Mouse (Mus musculus) kidney, embryonic 14.5 days (tissue): ENCODE results near the gene Rae1. TPM values are rescaled to one million over a fixed set of nuclear protein-coding genes. Genes with fewer than 3 reads are reported as not detected.
A peak's percentile ranks its signal among the peaks of the same experiment; 100 is the strongest.

ENCODE experiments used
- ATAC-seq: fragments of 200-750 bp; cut with Nextera tagmentation; 2 replicates; pipeline ENCODE4 v1.8.0; 2017; ENCODE audit warnings: moderate number of reproducible peaks, mild to moderate bottlenecking, moderate TSS enrichment, moderate library complexity; ENCODE audit not compliant: low FRiP score, low TSS enrichment
- H3K27ac ChIP-seq: fragments of 300-500 bp; sonication (generic); 2 replicates; pipeline ENCODE4 v1.5.1; 2014; ENCODE audit warnings: low read depth, mild to moderate bottlenecking, low read length, moderate library complexity, mixed read lengths
- H3K27me3 ChIP-seq: fragments of 300-500 bp; sonication (generic); 2 replicates; pipeline ENCODE4 v1.6.1; 2014; ENCODE audit warnings: mild to moderate bottlenecking, low read length; ENCODE audit not compliant: control insufficient read depth, insufficient read depth
- H3K36me3 ChIP-seq: fragments of 300-500 bp; sonication (generic); 2 replicates; pipeline ENCODE4 v1.6.1; 2014; ENCODE audit warnings: low read length, mixed read lengths; ENCODE audit not compliant: control insufficient read depth, insufficient read depth
- H3K4me1 ChIP-seq: fragments of 300-500 bp; sonication (generic); 2 replicates; pipeline ENCODE4 v1.6.1; 2014; ENCODE audit warnings: low read length, mixed read lengths; ENCODE audit not compliant: control insufficient read depth, insufficient read depth
- H3K4me2 ChIP-seq: fragments of 300-500 bp; sonication (generic); replicated peaks from 2 replicates; pipeline ENCODE4 v1.6.1; 2014; ENCODE audit warnings: low read depth, mild to moderate bottlenecking, low read length
- H3K4me3 ChIP-seq: fragments of 300-500 bp; sonication (generic); 2 replicates; pipeline ENCODE4 v1.5.1; 2014; ENCODE audit warnings: mild to moderate bottlenecking, low read length
- H3K9ac ChIP-seq: fragments of 300-500 bp; sonication (generic); 2 replicates; pipeline ENCODE4 v1.6.1; 2014; ENCODE audit warnings: low read depth, mild to moderate bottlenecking, low read length, moderate library complexity
- H3K9me3 ChIP-seq: fragments of 300-500 bp; sonication (generic); 2 replicates; pipeline ENCODE4 v1.6.1; 2016; ENCODE audit warnings: low read length; ENCODE audit not compliant: control insufficient read depth
- WGBS: fragments of 180-500 bp; shearing (Covaris S2); extraction: QIAGEN DNeasy Blood & Tissue Kit; methylation state at CpG from one replicate; pipeline ENCODE4 v1.1.7; 2014; 5-methylcytosine and 5-hydroxymethylcytosine counted together
- polyA plus RNA-seq: library from polyadenylated mRNA; unstranded; fragments of >200 nt; fragmentation: Nextera tagmentation; extraction: Ambion mirVana; gene quantifications from 2 replicates; pipeline ENCODE4 v1.2.1, GENCODE M21; 2014

Gene Rae1
- polyA plus RNA-seq, 1 experiment from 2014 or later: 155 TPM

GRCm38 (mm10) chr2:173003737-173004136, 3.8 kb downstream of the Rae1 start:
- Histone ChIP-seq H3K4me3 (no peak overlapping the region), H3K9me3 (no peaks in the 10 kb centered on the region), H3K27ac (no peak overlapping the region), H3K9ac (no peak overlapping the region), H3K4me1 (peaks cover 13% of the 10 kb centered on the region), H3K27me3 (no peaks in the 10 kb centered on the region), H3K4me2 (no peak overlapping the region), H3K36me3 (peaks cover 59% of the 10 kb centered on the region)
- no peak for ATAC-seq
- 93% methylated on average over 8 of the region's 8 CpGs for WGBS

DNA sequence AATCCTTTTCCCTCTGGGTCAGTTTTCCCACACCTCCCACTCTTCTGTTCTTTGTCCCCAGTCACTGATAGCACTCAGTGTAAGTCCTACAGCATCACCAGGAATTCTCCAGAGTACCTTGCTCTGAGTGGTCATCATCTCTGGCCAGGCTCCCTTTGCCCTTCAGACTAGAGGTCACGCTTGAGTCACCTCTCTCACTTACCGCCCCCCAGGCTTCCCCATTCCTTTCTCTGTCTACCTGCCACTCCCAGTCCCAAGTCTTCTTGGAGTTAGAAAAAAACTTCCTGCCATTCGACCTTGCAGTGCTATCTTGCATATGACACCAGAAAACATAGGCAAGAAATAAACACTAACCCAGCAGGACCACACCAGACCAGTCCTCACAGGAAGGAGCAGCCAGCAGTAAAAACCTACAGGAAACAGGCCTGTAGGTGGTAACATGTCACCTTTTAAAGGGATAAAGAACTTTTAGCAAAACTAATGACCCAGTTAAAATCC, 10.4 kb downstream of the Rae1 start:
- Histone ChIP-seq H3K4me2 (no peak overlapping the region), H3K27me3 (no peaks in the 10 kb centered on the region), H3K9ac (no peak overlapping the region), H3K9me3 (no peaks in the 10 kb centered on the region), H3K36me3 (peaks cover 92% of the 10 kb centered on the region), H3K4me1 (no peaks in the 10 kb centered on the region), H3K4me3 (no peak overlapping the region), H3K27ac (no peak overlapping the region)
- no peak for ATAC-seq
- 74% methylated on average over 3 of the region's 3 CpGs for WGBS

GRCm38 (mm10) chr2:173011440-173011839, 11.5 kb downstream of the Rae1 start:
- H3K4me3 ChIP-seq: no peak overlapping the region
- H3K27me3 ChIP-seq: no peaks in the 10 kb centered on the region
- no peak overlapping the region for H3K27ac ChIP-seq
- no peaks in the 10 kb centered on the region for H3K9me3 ChIP-seq
- no peak overlapping the region for H3K4me2 ChIP-seq
- no peaks in the 10 kb centered on the region for H3K4me1 ChIP-seq
- H3K36me3 ChIP-seq: peaks cover 91% of the 10 kb centered on the region
- H3K9ac ChIP-seq: no peak overlapping the region
- WGBS: 94% methylated on average over 8 of the region's 8 CpGs
- ATAC-seq: no peak

- no peak for ATAC-seq
- H3K27me3 ChIP-seq: no peaks in the 10 kb centered on the region
- WGBS: 82% methylated on average over 7 of the region's 7 CpGs
- H3K36me3 ChIP-seq: peaks cover 59% of the 10 kb centered on the region
- peaks cover 8% of the 10 kb centered on the region; the same call in 1 of the 2 replicates for H3K4me1 ChIP-seq
- no peaks in the 10 kb centered on the region for H3K9me3 ChIP-seq
- no peak overlapping the region for H3K4me3 ChIP-seq
- H3K27ac ChIP-seq: no peak overlapping the region
- no peak overlapping the region for H3K9ac ChIP-seq
- H3K4me2 ChIP-seq: no peak overlapping the region
Measured at GRCm38 (mm10) chr2:173014741-173015287, 14.9 kb downstream of the Rae1 start.

DNA sequence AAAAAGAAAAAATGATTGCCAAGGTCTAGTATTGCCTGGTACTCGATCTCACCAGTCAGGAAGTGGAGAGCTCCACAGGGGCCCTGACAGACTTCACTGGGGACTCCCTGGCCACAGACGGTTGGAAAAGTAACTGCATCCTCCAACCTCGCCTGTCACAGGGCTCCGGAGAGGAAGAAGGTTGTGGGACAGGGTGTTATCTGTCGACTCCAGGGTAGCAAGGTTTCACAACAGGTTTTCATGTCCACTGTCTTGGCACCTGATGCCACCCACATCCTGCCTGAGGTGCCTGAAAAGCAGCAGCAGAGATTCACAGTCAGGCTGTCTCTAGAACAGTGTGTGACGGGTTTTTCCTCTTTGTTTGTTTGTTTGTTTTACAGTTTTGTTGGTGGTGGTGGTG, 18.0 kb downstream of the Rae1 start:
- Histone ChIP-seq H3K4me3 (no peak overlapping the region), H3K4me2 (no peak overlapping the region), H3K27ac (no peak overlapping the region), H3K9me3 (no peaks in the 10 kb centered on the region), H3K4me1 (peaks cover 19% of the 10 kb centered on the region), H3K27me3 (peaks cover 6% of the 10 kb centered on the region; the same call in 1 of the 2 replicates), H3K36me3 (peaks cover 28% of the 10 kb centered on the region), H3K9ac (no peak overlapping the region)
- ATAC-seq: no peak
- 33% methylated on average over 6 of the region's 6 CpGs for WGBS

DNA sequence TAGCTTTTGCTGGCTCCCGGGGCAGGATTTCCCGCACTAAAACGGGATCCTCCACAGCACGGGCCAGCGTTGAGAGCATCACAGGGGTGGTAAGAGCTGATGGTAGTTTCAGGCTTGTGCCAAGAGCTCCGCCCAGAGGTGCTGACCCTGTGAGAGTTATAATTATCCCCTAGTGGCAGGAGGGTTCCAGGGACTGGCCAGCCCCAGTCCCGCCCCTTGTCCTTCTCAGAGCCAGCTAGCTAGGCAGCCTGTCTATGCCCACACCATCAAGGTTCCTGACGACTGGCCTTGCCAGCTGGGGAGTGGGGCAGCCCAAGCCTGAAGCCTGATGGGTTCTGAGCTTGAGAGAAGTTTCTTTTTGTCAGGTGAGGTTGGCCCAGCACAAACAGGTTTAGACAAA, 18.7 kb downstream of the Rae1 start:
- ATAC-seq: peak; percentile 20

DNA sequence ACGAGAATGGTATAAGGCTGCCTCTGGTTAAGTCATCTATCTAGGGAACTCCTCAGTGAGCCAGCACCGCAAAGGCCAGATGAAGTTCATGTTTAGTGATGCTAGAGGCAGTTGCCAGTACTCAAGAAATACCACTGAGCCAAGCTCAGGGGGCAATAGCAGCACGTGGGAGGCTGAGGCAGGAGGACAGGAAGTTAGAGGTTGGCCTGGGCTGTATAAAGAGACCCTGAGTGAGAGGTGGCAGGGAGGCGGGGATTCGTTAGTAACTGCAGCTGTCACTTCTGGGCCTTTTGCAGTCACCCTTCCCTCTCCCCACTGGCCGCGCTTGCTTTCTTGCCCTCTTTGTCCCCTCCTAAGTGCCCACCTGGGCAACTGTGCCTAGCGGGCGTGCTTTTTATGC, 19.4 kb downstream of the Rae1 start:
- ATAC-seq: peak; percentile 2; the same call in 1 of the 2 replicates
- no peaks in the 10 kb centered on the region for H3K9me3 ChIP-seq
- H3K4me2 ChIP-seq: peak overlapping the region; percentile 84
- WGBS: 12% methylated on average over 9 of the region's 9 CpGs
- peaks cover 26% of the 10 kb centered on the region for H3K4me1 ChIP-seq
- peak overlapping the region; percentile 24; the same call in 1 of the 2 replicates for H3K9ac ChIP-seq
- peaks cover 6% of the 10 kb centered on the region; the same call in 1 of the 2 replicates for H3K27me3 ChIP-seq
- H3K36me3 ChIP-seq: peaks cover 14% of the 10 kb centered on the region
- peak overlapping the region; percentile 39 for H3K4me3 ChIP-seq
- no peak overlapping the region for H3K27ac ChIP-seq

More for the DNA sequence above, 18.7 kb downstream of the Rae1 start:
- H3K36me3 ChIP-seq: peaks cover 21% of the 10 kb centered on the region
- H3K27me3 ChIP-seq: peaks cover 6% of the 10 kb centered on the region; the same call in 1 of the 2 replicates
- no peak overlapping the region for H3K27ac ChIP-seq
- no peak overlapping the region for H3K9ac ChIP-seq
- H3K4me1 ChIP-seq: peaks cover 25% of the 10 kb centered on the region
- no peak overlapping the region for H3K4me2 ChIP-seq
- H3K4me3 ChIP-seq: no peak overlapping the region
- WGBS: 11% methylated on average over 8 of the region's 8 CpGs
- no peaks in the 10 kb centered on the region for H3K9me3 ChIP-seq

- Histone ChIP-seq H3K9me3 (no peaks in the 10 kb centered on the region), H3K4me1 (peaks cover 30% of the 10 kb centered on the region), H3K4me2 (peak overlapping the region; percentile 84), H3K36me3 (peaks cover 9% of the 10 kb centered on the region), H3K27ac (no peak overlapping the region), H3K27me3 (peaks cover 6% of the 10 kb centered on the region; the same call in 1 of the 2 replicates), H3K4me3 (peak overlapping the region; percentile 39), H3K9ac (peak overlapping the region; percentile 24; the same call in 1 of the 2 replicates)
- WGBS: 0% methylated on average over 27 of the region's 29 CpGs
- peak; percentile 77 for ATAC-seq
Measured at GRCm38 (mm10) chr2:173019790-173020189, 19.9 kb downstream of the Rae1 start.

GRCm38 (mm10) chr2:173020430-173020829, 20.5 kb downstream of the Rae1 start, which contains the start of gene Rbm38:
Rbm38 (plus strand) TSS chr2:173020498.
- H3K4me3 ChIP-seq: peak within 1 kb of the TSS; percentile 83
- no peaks in the 10 kb centered on the region for H3K9me3 ChIP-seq
- no peak for ATAC-seq
- H3K36me3 ChIP-seq: peaks cover 7% of the 10 kb centered on the region
- 32% methylated on average over 11 of the region's 11 CpGs for WGBS
- peaks cover 33% of the 10 kb centered on the region for H3K4me1 ChIP-seq
- peak within 1 kb of the TSS; percentile 24; the same call in 1 of the 2 replicates for H3K9ac ChIP-seq
- no peak within 1 kb of the TSS for H3K27ac ChIP-seq
- H3K27me3 ChIP-seq: peaks cover 6% of the 10 kb centered on the region; the same call in 1 of the 2 replicates
- peak within 1 kb of the TSS; percentile 93 for H3K4me2 ChIP-seq
